Mouse (Mus musculus): Measurements from ENCODE around the gene Slit3. TPM values are rescaled to one million over a fixed set of nuclear protein-coding genes. Genes with fewer than 3 reads are reported as not detected.

The Slit3 gene
- total and polyA plus RNA-seq, 3 experiments: 0.55 to 4.8 (median 2.8) TPM

DNA sequence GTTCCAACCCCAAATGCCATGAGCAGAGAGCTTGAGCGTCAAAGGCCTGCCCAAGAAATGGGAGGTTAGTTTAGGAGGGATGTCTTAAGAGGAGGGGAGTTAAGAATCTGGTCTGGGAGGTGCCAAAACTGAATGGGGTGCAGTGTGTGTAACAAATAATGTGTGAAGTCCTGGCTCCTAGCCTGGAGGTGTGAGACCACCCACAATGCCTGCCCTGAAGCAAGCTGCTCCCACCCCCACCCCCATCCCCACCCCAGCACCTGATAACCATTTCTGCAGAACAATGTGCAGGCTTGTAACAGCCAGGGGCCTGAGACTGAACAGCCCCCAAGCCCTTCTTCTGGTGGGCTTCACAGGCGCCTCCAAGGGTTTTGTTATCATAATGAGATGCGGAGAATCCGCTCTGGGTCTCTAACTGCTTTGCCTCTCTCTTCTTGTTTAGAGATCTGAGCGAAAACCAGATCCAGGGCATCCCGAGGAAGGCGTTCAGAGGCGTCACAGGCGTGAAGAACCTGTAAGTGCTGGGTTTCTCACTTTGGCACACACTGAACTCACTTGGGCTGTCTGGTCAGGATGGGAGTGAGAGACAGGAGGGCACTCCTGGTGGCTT lies 386.9 kb downstream of the Slit3 start:
- H3K36me3 ChIP-seq (replicated peaks in 1 of 2; ENCODE audit: control insufficient read depth in 1 of 2, insufficient read depth in 1 of 2, low read length in 1 of 2): no peaks in the 10 kb centered on the region
- no peak overlapping the region for H3K27ac ChIP-seq (ENCODE audit: insufficient read depth, low read depth)
- DNase-seq (ENCODE audit: extremely low read depth): no peak
- no peak overlapping the region for H3K4me2 ChIP-seq (ENCODE audit: insufficient read depth, low read depth, poor library complexity, severe bottlenecking)
- peaks cover 8 to 53% of the 10 kb centered on the region in 2 experiments; a peak in 3 of 4 replicates for H3K4me1 ChIP-seq (ENCODE audit: control insufficient read depth in 1 of 2, insufficient read depth in 2 of 2)
- no peaks in the 10 kb centered on the region for H3K79me2 ChIP-seq (replicated peaks; ENCODE audit: control insufficient read depth, extremely low read depth, insufficient read depth, poor library complexity, severe bottlenecking)
- dilution Hi-C loops (cut with MboI; ENCODE audit: extremely low pct_ligation_motif_present, extremely low pct_unique_long_range_greater_than_20kb, low sequenced_read_pairs): no loop called here
- no peak for TF ChIP-seq CTCF (conservative IDR thresholded peaks at IDR 0.05 in 1 of 2, IDR thresholded peaks at IDR 0.05 in 1 of 2; ENCODE audit: low read depth in 2 of 2, low read length in 2 of 2)
- no peak for TF ChIP-seq ETS1 (conservative IDR thresholded peaks at IDR 0.05; ENCODE audit: low read depth, low read length)
- TF ChIP-seq ZKSCAN1 (IDR thresholded peaks at IDR 0.05; ENCODE audit: borderline replicate concordance, low read depth, low read length): no peak
- no peak for TF ChIP-seq UBTF (IDR thresholded peaks at IDR 0.05; ENCODE audit: low read depth, low read length)
- no peak for TF ChIP-seq RAD21 (IDR thresholded peaks at IDR 0.05; ENCODE audit: low read depth, low read length)
- no peak for TF ChIP-seq POLR2A (IDR thresholded peaks at IDR 0.05; ENCODE audit: low read depth, low read length)
- no peak for TF ChIP-seq ZNF384 (IDR thresholded peaks at IDR 0.05; ENCODE audit: low read depth, low read length)
- no peak for TF ChIP-seq NRF1 (IDR thresholded peaks at IDR 0.05; ENCODE audit: low read depth, low read length)
- no peak for TF ChIP-seq CHD2 (IDR thresholded peaks at IDR 0.05; ENCODE audit: low read length)
- TF ChIP-seq ZC3H11A (IDR thresholded peaks at IDR 0.05; ENCODE audit: low read depth, low read length): no peak
- no peak for TF ChIP-seq PAX5 (IDR thresholded peaks at IDR 0.05; ENCODE audit: low read length)
- no peak for TF ChIP-seq EP300 (IDR thresholded peaks at IDR 0.05; ENCODE audit: low read length)
- no peak for TF ChIP-seq MAX (IDR thresholded peaks at IDR 0.05; ENCODE audit: low read length)
- no peak for TF ChIP-seq GABPA (IDR thresholded peaks at IDR 0.05; ENCODE audit: insufficient replicate concordance, low read depth, low read length)
- no peak for TF ChIP-seq RCOR1 (conservative IDR thresholded peaks at IDR 0.05; ENCODE audit: low read depth, low read length)
- no peak for TF ChIP-seq ELF1 (IDR thresholded peaks at IDR 0.05; ENCODE audit: low read depth, low read length)
- TF ChIP-seq MAFK (IDR thresholded peaks at IDR 0.05; ENCODE audit: insufficient replicate concordance, low read length): no peak
- in situ Hi-C loops (cut with MboI; ENCODE audit: low pct_ligation_motif_present, low pct_unique_long_range_greater_than_20kb, low sequenced_read_pairs): no loop called here
- H3K4me3 ChIP-seq (replicated peaks in 1 of 3; ENCODE audit: low read depth in 2 of 3, low read length in 2 of 3, poor library complexity in 1 of 3): no peak overlapping the region
- no peaks in the 10 kb centered on the region for H3K27me3 ChIP-seq (replicated peaks)
- no peaks in the 10 kb centered on the region for H3K9me3 ChIP-seq (replicated peaks; ENCODE audit: low read length)
- no peak overlapping the region for H3K9ac ChIP-seq (ENCODE audit: insufficient read depth, low read depth)

DNA sequence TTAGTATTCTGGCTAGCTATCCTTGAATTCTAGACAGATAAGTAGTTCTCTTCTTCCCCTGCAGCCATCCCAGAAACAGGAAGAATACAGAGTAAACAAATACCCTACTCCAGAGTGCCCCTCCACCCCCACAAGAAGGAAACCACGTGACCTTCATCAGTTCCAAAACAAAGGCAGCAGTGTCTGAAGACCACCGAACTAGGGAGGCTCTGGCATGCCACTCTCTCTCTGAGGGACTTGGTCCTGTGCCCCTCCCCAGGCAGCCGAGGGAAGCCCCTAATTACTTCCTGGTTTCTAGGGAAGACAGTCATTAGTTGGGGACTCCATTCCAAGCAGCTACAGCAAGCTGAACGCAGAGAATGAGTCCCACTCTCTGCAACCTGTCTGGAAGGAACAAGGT lies 391.7 kb downstream of the Slit3 start:
- DNase-seq (ENCODE audit: extremely low read depth): no peak
- H3K27me3 ChIP-seq (replicated peaks): peaks cover 4% of the 10 kb centered on the region
- dilution Hi-C loops (cut with MboI; ENCODE audit: extremely low pct_ligation_motif_present, extremely low pct_unique_long_range_greater_than_20kb, low sequenced_read_pairs) (no loop called here), in situ Hi-C loops (cut with MboI; ENCODE audit: low pct_ligation_motif_present, low pct_unique_long_range_greater_than_20kb, low sequenced_read_pairs) (no loop called here)
- H3K4me3 ChIP-seq (replicated peaks in 1 of 3; ENCODE audit: low read depth in 2 of 3, low read length in 2 of 3, poor library complexity in 1 of 3): no peak overlapping the region
- H3K4me1 ChIP-seq (ENCODE audit: control insufficient read depth in 1 of 2, insufficient read depth in 2 of 2): peaks cover 8 to 43% of the 10 kb centered on the region in 2 experiments; a peak in 3 of 4 replicates
- H3K27ac ChIP-seq (ENCODE audit: insufficient read depth, low read depth): no peak overlapping the region
- no peak overlapping the region; the same call in 1 of the 2 replicates for H3K4me2 ChIP-seq (ENCODE audit: insufficient read depth, low read depth, poor library complexity, severe bottlenecking)
- H3K36me3 ChIP-seq (replicated peaks in 1 of 2; ENCODE audit: control insufficient read depth in 1 of 2, insufficient read depth in 1 of 2, low read length in 1 of 2): no peaks in the 10 kb centered on the region
- H3K9me3 ChIP-seq (replicated peaks; ENCODE audit: low read length): peaks cover 4% of the 10 kb centered on the region
- H3K79me2 ChIP-seq (replicated peaks; ENCODE audit: control insufficient read depth, extremely low read depth, insufficient read depth, poor library complexity, severe bottlenecking): no peaks in the 10 kb centered on the region
- TF ChIP-seq EP300 (IDR thresholded peaks at IDR 0.05; ENCODE audit: low read length): no peak
- 0 out of 2 replicates have a peak, but pooled peaks have one; percentile 14 for TF ChIP-seq USF2 (conservative IDR thresholded peaks at IDR 0.05; ENCODE audit: low read depth, low read length)
- TF ChIP-seq ELF1 (IDR thresholded peaks at IDR 0.05; ENCODE audit: low read depth, low read length): 0 out of 2 replicates have a peak, but pooled peaks have one; percentile 34
- TF ChIP-seq USF1 (IDR thresholded peaks at IDR 0.05; ENCODE audit: low read depth, low read length): peak; percentile 56
- H3K9ac ChIP-seq (ENCODE audit: insufficient read depth, low read depth): no peak overlapping the region
